Mouse (Mus musculus): ENCODE data around the gene Ripor2. TPM values are rescaled to one million over a fixed set of nuclear protein-coding genes. Genes with fewer than 3 reads are reported as not detected.

Gene Ripor2
- polyA plus RNA-seq, 1 experiment from 2014 or later: 3.1 TPM

GRCm38 (mm10) chr13:24649099-24649498 lies 67.1 kb downstream of the Ripor2 start:
- 57% methylated on average over 2 of the region's 2 CpGs for WGBS (ENCODE audit: insufficient replicate concordance)
- ATAC-seq (ENCODE audit: insufficient read depth): no peak

DNA sequence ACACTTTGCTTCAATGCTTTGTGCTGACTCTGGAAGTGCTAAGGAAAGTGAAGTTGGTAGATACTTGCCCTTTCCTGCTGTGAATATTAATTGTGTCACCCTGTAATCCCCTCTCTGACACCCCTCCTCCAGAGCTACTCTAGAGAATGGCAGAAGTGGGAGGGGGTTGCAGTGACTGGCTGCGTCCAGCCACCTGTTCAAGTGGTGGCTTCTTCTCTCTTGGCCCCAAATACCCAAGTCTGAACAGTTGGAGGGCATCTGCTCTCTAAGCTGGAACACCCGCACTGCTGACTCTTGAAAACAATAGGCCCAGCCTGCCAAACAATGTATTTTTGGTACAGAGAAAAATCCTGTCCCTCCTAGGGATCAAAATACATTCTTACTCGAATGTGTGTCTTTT lies 69.0 kb downstream of the Ripor2 start:
- H3K27ac ChIP-seq (replicated peaks): no peak overlapping the region
- no peak overlapping the region for H3K9ac ChIP-seq
- no peak overlapping the region for H3K4me3 ChIP-seq (replicated peaks)
- no peak overlapping the region for H3K4me2 ChIP-seq
- no peaks in the 10 kb centered on the region for H3K36me3 ChIP-seq (replicated peaks)
- no peaks in the 10 kb centered on the region for H3K9me3 ChIP-seq (replicated peaks)
- no peaks in the 10 kb centered on the region for H3K4me1 ChIP-seq (replicated peaks)
- ATAC-seq (ENCODE audit: insufficient read depth): no peak
- H3K27me3 ChIP-seq: no peaks in the 10 kb centered on the region
- 57% methylated on average over 3 of the region's 3 CpGs for WGBS (ENCODE audit: insufficient replicate concordance)

More at GRCm38 (mm10) chr13:24649099-24649498, 67.1 kb downstream of the Ripor2 start:
- no peaks in the 10 kb centered on the region for H3K27me3 ChIP-seq
- no peak overlapping the region for H3K4me3 ChIP-seq (replicated peaks)
- H3K27ac ChIP-seq (replicated peaks): no peak overlapping the region
- no peaks in the 10 kb centered on the region for H3K4me1 ChIP-seq (replicated peaks)
- H3K9me3 ChIP-seq (replicated peaks): no peaks in the 10 kb centered on the region
- no peaks in the 10 kb centered on the region for H3K36me3 ChIP-seq (replicated peaks)
- H3K4me2 ChIP-seq: no peak overlapping the region
- H3K9ac ChIP-seq: no peak overlapping the region

DNA sequence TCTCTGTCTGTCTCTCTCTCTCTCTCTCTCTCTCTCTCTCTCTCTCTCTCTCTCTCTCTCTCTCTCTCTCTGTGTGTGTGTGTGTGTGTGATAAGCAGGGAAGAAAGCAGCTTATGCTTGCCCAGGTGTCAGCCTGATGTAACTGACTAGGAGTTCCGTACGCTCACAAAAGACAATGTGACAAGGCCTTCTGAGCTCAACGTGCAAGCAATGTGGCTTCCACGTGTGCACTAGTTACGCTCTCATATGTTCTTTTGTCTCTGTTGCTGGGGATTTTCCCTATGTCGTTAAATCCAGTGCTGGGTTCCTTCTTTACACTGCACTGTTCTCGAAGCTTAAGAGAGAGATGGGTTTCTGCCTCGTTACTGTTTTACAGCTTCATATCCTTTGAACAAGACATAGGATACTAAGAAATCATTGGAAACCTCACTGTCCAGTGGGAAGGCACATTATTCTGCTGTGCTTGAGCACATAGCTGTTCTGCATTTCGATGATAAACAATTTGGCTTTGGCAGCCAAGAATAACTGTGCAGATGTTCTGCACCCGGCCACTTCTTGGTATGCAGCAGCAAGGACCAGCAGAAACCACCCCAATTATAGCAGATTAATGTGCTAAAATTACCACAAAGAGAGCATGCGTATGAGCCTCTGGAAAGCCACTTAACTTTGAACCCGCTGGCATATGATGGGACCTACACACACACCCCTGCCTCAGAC lies 73.1 kb downstream of the Ripor2 start:
- no peaks in the 10 kb centered on the region for H3K36me3 ChIP-seq (replicated peaks)
- H3K4me2 ChIP-seq: no peak overlapping the region
- H3K4me1 ChIP-seq (replicated peaks): no peaks in the 10 kb centered on the region
- WGBS (ENCODE audit: insufficient replicate concordance): 48% methylated on average over 12 of the region's 12 CpGs
- ATAC-seq (ENCODE audit: insufficient read depth): no peak
- H3K27me3 ChIP-seq: no peaks in the 10 kb centered on the region
- H3K27ac ChIP-seq (replicated peaks): no peak overlapping the region
- no peak overlapping the region for H3K9ac ChIP-seq
- H3K4me3 ChIP-seq (replicated peaks): no peak overlapping the region
- no peaks in the 10 kb centered on the region for H3K9me3 ChIP-seq (replicated peaks)

DNA sequence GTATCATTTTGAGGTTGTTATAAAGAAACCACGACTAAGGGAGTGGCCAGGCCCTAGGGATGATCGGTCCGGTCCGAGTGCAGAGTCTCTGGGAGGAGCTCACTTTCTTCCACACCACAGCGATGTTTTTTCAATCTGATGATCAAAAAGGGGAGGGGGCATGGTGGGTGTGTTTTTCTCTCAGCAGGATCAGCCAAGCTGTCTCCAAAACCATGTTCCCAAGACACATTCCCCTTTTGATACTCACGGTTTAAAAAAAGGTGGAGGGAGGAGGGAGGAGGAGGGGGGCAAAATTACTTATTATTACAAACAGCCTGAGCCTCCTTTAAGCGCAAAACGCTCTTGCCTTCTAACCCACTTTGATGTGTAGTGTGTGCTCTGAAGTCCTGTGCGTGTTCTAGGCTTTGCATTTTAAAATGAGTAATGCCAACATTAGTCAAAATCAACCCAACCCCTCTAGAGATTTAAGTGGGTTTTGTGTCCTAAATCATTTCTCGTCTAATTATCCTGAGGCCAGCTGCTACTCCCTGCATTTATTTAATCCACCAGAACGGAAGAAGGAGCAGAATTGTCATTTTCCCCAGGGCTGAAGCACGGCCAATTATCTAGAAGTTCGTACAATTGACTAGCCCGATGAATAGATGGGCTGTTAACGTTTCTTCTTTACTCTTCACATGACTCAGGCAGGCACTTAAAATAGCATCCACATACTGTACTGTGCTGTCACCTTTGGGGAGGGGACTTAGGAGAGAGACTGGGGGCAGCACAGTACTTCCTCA lies 74.9 kb downstream of the Ripor2 start:
- no peaks in the 10 kb centered on the region for H3K36me3 ChIP-seq (replicated peaks)
- no peak for ATAC-seq (ENCODE audit: insufficient read depth)
- 55% methylated on average over 15 of the region's 15 CpGs for WGBS (ENCODE audit: insufficient replicate concordance)
- no peak overlapping the region for H3K4me2 ChIP-seq
- no peaks in the 10 kb centered on the region for H3K9me3 ChIP-seq (replicated peaks)
- H3K27me3 ChIP-seq: no peaks in the 10 kb centered on the region
- no peak overlapping the region for H3K4me3 ChIP-seq (replicated peaks)
- H3K4me1 ChIP-seq (replicated peaks): no peaks in the 10 kb centered on the region
- H3K9ac ChIP-seq: no peak overlapping the region
- no peak overlapping the region for H3K27ac ChIP-seq (replicated peaks)

DNA sequence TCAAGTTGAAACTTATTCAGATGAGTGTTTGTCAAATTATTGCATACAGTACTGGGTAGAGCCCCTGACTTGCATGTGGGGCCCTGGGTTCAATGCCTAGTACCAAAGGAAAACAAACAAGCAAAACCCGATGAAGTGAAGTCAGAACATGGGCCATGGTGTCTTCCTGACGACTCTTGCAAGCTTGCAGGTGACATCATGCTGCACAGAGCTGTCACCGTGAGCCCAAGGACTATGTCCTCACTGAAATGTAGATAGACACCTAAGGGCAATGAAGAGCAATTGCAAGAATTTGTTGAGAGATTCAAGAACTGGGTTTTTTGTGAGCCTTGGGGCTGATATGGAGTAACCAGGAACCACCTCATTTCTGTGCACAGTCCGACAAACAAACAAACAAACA lies 84.8 kb downstream of the Ripor2 start:
- no peaks in the 10 kb centered on the region for H3K9me3 ChIP-seq (replicated peaks)
- no peak overlapping the region for H3K9ac ChIP-seq
- H3K4me2 ChIP-seq: no peak overlapping the region
- no peak for ATAC-seq (ENCODE audit: insufficient read depth)
- 58% methylated on average over 4 of the region's 4 CpGs for WGBS (ENCODE audit: insufficient replicate concordance)
- no peaks in the 10 kb centered on the region for H3K4me1 ChIP-seq (replicated peaks)
- H3K36me3 ChIP-seq (replicated peaks): 0 out of 2 replicates have a peak, but pooled peaks cover 3% of the 10 kb centered on the region
- H3K4me3 ChIP-seq (replicated peaks): no peak overlapping the region
- H3K27ac ChIP-seq (replicated peaks): no peak overlapping the region
- H3K27me3 ChIP-seq: no peaks in the 10 kb centered on the region

- no peak overlapping the region for H3K27ac ChIP-seq (replicated peaks)
- H3K36me3 ChIP-seq (replicated peaks): 0 out of 2 replicates have a peak, but pooled peaks cover 5% of the 10 kb centered on the region
- H3K9me3 ChIP-seq (replicated peaks): no peaks in the 10 kb centered on the region
- WGBS (ENCODE audit: insufficient replicate concordance): 61% methylated on average over 2 of the region's 2 CpGs
- H3K9ac ChIP-seq: no peak overlapping the region
- H3K4me1 ChIP-seq (replicated peaks): no peaks in the 10 kb centered on the region
- H3K4me2 ChIP-seq: no peak overlapping the region
- no peaks in the 10 kb centered on the region for H3K27me3 ChIP-seq
- ATAC-seq (ENCODE audit: insufficient read depth): no peak
- no peak overlapping the region for H3K4me3 ChIP-seq (replicated peaks)
These were observed 86.6 kb downstream of the Ripor2 start for GRCm38 (mm10) chr13:24668556-24668955.

GRCm38 (mm10) chr13:24670676-24671075 lies 88.7 kb downstream of the Ripor2 start:
- no peaks in the 10 kb centered on the region for H3K9me3 ChIP-seq (replicated peaks)
- H3K27me3 ChIP-seq: no peaks in the 10 kb centered on the region
- ATAC-seq (ENCODE audit: insufficient read depth): no peak
- H3K4me2 ChIP-seq: no peak overlapping the region
- H3K9ac ChIP-seq: no peak overlapping the region
- H3K27ac ChIP-seq (replicated peaks): no peak overlapping the region
- no peaks in the 10 kb centered on the region for H3K4me1 ChIP-seq (replicated peaks)
- H3K36me3 ChIP-seq (replicated peaks): 0 out of 2 replicates have a peak, but pooled peaks cover 5% of the 10 kb centered on the region
- H3K4me3 ChIP-seq (replicated peaks): no peak overlapping the region
- 83% methylated on average over 2 of the region's 2 CpGs for WGBS (ENCODE audit: insufficient replicate concordance)

DNA sequence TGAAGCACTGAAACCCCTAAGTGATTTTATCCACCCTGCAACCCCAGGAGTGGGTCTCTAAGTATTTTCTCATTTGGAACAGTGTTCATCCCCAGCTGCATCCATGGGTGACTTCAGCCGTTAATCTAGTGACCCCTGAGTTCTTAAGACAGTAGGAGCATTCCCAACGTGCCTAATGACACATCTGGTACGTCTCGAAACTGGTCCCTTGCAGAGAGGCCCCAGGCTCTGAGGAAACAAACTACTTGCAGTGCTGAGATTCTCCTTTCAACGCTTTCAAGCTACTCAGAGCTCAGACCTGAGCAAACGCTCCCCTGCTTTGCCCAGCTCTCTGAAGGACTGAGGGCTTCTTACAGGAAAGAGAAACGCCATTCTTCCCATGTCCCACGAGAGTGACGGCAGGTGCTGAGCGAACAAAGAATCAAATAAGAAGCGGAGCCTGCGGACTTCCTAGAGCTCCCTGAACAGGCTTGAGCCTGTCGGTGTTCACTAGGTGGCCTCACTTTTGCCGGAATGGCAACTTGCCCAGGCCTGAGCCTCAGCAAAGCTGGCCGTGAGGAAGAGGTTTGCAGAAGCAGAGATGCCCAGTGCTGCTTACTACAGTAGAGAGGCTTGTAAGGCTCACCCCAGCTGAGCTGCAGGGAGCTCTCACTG lies 97.2 kb downstream of the Ripor2 start:
- no peak overlapping the region for H3K9ac ChIP-seq
- ATAC-seq (ENCODE audit: insufficient read depth): no peak
- no peaks in the 10 kb centered on the region for H3K36me3 ChIP-seq (replicated peaks)
- H3K4me2 ChIP-seq: no peak overlapping the region
- 72% methylated on average over 15 of the region's 15 CpGs for WGBS (ENCODE audit: insufficient replicate concordance)
- H3K4me1 ChIP-seq (replicated peaks): no peaks in the 10 kb centered on the region
- no peaks in the 10 kb centered on the region for H3K27me3 ChIP-seq
- no peaks in the 10 kb centered on the region for H3K9me3 ChIP-seq (replicated peaks)
- H3K4me3 ChIP-seq (replicated peaks): no peak overlapping the region
- H3K27ac ChIP-seq (replicated peaks): no peak overlapping the region

- Histone ChIP-seq H3K27me3 (no peaks in the 10 kb centered on the region), H3K4me2 (no peak overlapping the region), H3K9ac (no peak overlapping the region), H3K9me3 (replicated peaks) (no peaks in the 10 kb centered on the region), H3K36me3 (replicated peaks) (no peaks in the 10 kb centered on the region), H3K27ac (replicated peaks) (no peak overlapping the region), H3K4me3 (replicated peaks) (no peak overlapping the region), H3K4me1 (replicated peaks) (peaks cover 3% of the 10 kb centered on the region; the same call in 1 of the 2 replicates)
- no peak for ATAC-seq (ENCODE audit: insufficient read depth)
- WGBS (ENCODE audit: insufficient replicate concordance): 84% methylated on average over 4 of the region's 4 CpGs
These were observed 99.0 kb downstream of the Ripor2 start for GRCm38 (mm10) chr13:24680951-24681350.

GRCm38 (mm10) chr13:24682346-24682745 lies 100.4 kb downstream of the Ripor2 start:
- H3K9me3 ChIP-seq (replicated peaks): no peaks in the 10 kb centered on the region
- H3K27me3 ChIP-seq: no peaks in the 10 kb centered on the region
- peaks cover 11% of the 10 kb centered on the region for H3K4me1 ChIP-seq (replicated peaks)
- no peak overlapping the region for H3K4me2 ChIP-seq
- 52% methylated on average over 5 of the region's 5 CpGs for WGBS (ENCODE audit: insufficient replicate concordance)
- no peaks in the 10 kb centered on the region for H3K36me3 ChIP-seq (replicated peaks)
- no peak for ATAC-seq (ENCODE audit: insufficient read depth)
- no peak overlapping the region for H3K27ac ChIP-seq (replicated peaks)
- H3K4me3 ChIP-seq (replicated peaks): no peak overlapping the region
- no peak overlapping the region for H3K9ac ChIP-seq

- no peak for ATAC-seq (ENCODE audit: insufficient read depth)
- H3K9ac ChIP-seq: no peak overlapping the region
- no peak overlapping the region for H3K4me3 ChIP-seq (replicated peaks)
- H3K27me3 ChIP-seq: no peaks in the 10 kb centered on the region
- WGBS (ENCODE audit: insufficient replicate concordance): 36% methylated on average over 2 of the region's 2 CpGs
- H3K4me1 ChIP-seq (replicated peaks): peaks cover 11% of the 10 kb centered on the region
- no peaks in the 10 kb centered on the region for H3K36me3 ChIP-seq (replicated peaks)
- no peak overlapping the region for H3K4me2 ChIP-seq
- no peaks in the 10 kb centered on the region for H3K9me3 ChIP-seq (replicated peaks)
- no peak overlapping the region for H3K27ac ChIP-seq (replicated peaks)
These were observed 102.5 kb downstream of the Ripor2 start for GRCm38 (mm10) chr13:24684503-24684902.
